Mouse (Mus musculus) megakaryocyte-erythroid progenitor cell, adult 5-6 weeks (primary cell): ENCODE measurements at regions not wholly inside any gene's neighbourhood (a gene's known extent, or its start where the extent isn't known, plus 50 kb on each side); places are given as distances from the start of the nearest gene placed in this dataset.

Source experiments
- ATAC-seq: replicated peaks from 2 replicates; pipeline ENCODE4 v1.8.0; 2016; ENCODE audit warnings: mild to moderate bottlenecking, inconsistent platforms; ENCODE audit not compliant: severe bottlenecking, poor library complexity, low FRiP score, low TSS enrichment

GRCm38 (mm10) chr1:152171034-152171790 lies 81.3 kb upstream of the 1700025G04Rik start:
- no peak for ATAC-seq

DNA sequence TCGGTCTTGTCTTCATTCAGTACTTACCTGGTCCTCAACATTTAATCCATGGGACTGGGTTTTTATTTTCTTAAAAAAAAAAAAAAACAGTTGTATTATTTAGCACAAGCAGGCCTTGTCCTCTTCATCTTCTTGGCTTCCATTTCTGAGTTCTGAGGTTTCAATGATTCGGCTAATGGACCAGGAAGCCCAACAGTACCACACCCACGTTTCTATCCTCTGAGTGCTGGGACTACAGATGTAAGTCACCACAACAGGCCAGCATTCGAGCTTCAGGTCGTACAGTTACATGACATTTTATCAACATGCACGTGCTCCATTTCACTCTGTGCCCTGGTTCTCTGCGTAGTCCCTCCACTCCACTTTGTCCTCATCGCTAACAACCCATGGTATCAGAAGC lies 80.7 kb upstream of the 1700025G04Rik start:
- ATAC-seq: no peak

DNA sequence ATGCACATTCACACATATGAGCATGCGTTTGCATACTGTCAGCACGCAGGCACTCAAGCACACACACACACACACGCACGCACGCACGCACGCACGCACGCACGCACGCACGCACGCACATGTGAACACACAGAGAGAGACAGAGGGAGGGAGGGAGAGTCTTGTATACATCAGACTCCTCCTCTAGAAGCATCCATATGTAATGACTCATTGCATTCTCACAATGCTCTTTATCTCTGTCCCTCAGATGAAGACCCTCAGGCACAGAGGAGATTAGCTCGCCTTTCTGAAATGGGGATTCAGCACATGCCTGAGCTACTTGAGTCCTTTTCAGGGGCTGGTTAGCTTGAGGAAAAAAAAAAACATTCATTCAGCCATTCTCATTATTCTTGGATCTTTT lies 79.6 kb upstream of the 1700025G04Rik start:
- ATAC-seq: no peak

DNA sequence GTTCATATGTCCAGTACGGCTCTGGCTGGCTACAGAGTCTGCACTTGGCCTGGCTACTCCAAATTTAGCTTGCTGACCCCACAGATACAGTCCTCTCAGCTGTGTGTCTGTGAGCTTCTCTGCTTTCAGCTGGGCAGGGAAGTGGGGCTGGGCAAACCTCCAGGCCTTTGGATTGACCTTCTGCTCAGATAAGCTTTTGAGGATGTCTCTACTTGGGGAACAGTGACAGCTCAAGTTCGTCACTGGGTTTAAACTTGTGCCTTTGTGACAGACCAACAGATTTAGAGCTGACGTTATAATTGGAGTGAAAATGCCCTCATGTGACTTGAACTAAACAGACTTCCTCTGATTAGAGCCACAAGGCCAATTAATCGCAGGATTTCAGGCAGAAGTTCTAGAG lies 78.4 kb upstream of the 1700025G04Rik start:
- no peak for ATAC-seq

DNA sequence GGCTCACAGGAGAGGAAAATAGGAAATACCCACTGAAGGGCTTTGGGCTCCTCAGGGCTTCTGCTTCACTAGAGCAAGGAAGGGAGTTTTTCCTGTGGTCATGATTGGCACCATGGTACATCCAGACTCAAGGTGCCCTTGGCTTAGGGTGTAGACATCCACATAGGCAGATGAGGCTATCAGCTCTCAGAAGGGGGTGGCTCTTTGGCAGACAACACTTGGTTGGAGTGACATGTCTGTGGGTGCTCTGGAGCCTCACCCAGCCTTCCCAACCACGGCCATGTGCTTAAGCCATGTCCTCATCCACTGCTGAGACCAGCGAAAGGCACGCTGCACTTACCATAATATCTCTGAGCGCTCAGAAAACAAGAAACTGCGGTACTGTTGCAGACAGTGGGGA lies 77.8 kb upstream of the 1700025G04Rik start:
- no peak for ATAC-seq

- ATAC-seq: no peak
These were observed 75.6 kb upstream of the 1700025G04Rik start for GRCm38 (mm10) chr1:152165490-152165905.

DNA sequence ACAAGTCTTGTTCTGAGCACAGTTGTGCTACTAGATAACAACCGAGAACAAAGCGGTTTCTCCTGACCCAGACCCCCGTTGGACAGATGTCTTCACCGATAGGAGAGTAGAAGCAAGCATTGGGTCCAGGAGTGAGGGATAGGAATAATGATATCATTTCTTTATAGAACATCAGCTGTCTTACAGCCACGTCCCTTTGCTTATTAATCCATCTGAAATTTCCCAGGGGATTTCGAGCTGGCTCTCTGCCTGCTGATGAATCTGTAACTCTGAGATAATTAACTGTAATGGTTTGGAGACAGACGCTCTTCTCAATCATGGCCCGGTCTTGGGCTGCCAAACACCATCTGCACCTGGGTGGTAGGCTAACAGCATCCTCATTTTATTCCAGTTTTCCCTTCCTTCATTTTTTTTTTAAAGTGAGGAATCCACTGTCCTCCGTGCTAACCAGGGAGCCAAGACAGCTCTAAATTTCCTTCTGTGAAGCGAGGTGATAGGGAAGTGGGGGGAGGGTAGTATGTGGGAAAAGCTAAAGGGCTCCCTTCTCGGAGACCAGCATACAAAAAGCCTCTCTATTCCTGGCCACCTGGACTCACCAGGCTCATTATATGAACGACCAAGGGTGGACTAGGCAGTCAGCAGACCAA lies 75.0 kb upstream of the 1700025G04Rik start:
- ATAC-seq: no peak

- no peak for ATAC-seq
These were observed 74.3 kb upstream of the 1700025G04Rik start for GRCm38 (mm10) chr1:152164212-152164611.

DNA sequence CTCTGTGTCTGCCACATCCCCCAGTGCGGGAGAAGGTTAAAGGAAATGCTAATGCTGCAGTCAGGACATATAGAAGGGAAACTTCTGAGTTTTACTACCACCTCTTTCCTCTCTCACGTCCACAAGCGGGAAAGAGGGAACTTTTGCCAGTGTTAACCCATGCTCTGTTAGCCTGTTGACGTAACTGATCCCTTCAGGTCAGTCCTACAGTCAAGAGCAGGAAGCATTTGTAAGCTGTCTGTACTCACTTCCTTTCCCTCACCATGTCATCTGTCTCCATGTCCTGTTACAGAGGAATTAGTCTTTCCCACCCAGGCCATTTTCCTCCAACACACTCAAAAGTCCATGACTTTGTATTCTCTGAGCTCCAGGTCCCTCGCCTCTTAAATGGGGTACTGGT lies 62.5 kb upstream of the 1700025G04Rik start:
- ATAC-seq: no peak

DNA sequence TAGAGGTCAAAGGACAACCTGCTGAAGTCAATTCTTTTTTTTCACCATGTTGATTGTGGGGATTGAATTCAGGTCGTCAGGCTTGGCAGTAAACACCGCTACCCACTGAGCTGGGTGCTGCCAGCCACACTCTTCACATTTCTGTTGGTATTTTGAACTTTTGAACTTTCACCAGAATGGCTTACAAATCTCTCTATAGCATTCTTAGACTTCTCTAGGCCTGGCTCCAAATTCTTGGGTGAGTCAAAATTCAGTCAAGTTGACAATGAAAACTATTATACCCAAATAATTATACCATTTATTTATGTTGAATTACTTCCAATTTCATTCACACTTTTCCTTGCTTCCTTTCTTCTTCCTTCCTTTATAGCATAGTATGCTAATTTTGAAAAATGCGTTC lies 58.8 kb upstream of the 1700025G04Rik start:
- ATAC-seq: no peak

DNA sequence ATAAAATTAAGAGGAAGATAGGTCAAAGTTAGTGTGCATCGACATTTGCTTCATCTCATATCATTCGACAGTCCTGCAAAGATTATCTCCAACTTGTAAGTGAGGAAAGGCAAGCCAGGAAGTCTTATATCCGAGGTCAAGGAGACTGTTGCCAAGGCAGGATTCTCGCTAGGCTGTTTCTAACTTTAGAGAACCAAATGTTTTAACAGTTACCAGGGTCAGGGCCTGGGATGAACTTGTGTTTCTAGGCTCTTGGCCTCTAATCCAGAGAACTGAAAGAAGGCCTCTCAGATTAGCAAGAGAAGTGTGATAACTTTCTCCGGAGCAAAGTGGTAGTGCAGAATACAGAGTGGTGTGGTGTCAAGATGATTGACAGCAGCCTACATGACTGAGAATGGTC lies 50.2 kb upstream of the 1700025G04Rik start:
- ATAC-seq: no peak
